Mouse (Mus musculus): ENCODE results near the gene Rnd2. TPM values are rescaled to one million over a fixed set of nuclear protein-coding genes. Genes with fewer than 3 reads are reported as not detected.

Gene Rnd2
- total RNA-seq, 2 experiments from 2014 or later: 9.8 to 14.9 TPM

- DNase-seq (ENCODE audit: low spot score in 2 of 2): no peak
Measured at GRCm38 (mm10) chr11:101519364-101519763, 54.6 kb downstream of the Rnd2 start.

Small RNA genes within 50 kb of the gene (microRNA-seq; reads per million reads assigned to microRNA genes)
- 0 to 2.8 reads per million in 2 experiments for gene Mir6929 (ENCODE audit: borderline number of aligned reads in 2 of 2)

Other genes starting within 250 kb of the Rnd2 start
- gene Ezh1, start 238.5 kb upstream of the Rnd2 start, total RNA-seq (2021): 10 to 100 TPM; 29.5 to 35.6 TPM
- 10 to 100 TPM; 38.3 to 41.4 TPM for gene Ramp2, start 219.0 kb upstream of the Rnd2 start, total RNA-seq (2021)
- 100 to 1,000 TPM in 1 of 2 experiments, 10 to 100 TPM in 1; 89.3 to 113 TPM for gene Vps25, start 211.3 kb upstream of the Rnd2 start, total RNA-seq (2021)
- 1 to 10 TPM; 4.1 to 4.6 TPM for gene Wnk4, start 204.4 kb upstream of the Rnd2 start, total RNA-seq (2021)
- under 1 TPM; 0.33 to 0.99 TPM for gene Cntd1, start 186.0 kb upstream of the Rnd2 start, total RNA-seq (2021)
- gene Coa3, start 185.9 kb upstream of the Rnd2 start, total RNA-seq (2021): 10 to 100 TPM; 79.9 to 86.3 TPM
- gene Becn1, start 162.7 kb upstream of the Rnd2 start, total RNA-seq (2021): 100 to 1,000 TPM; 151 to 161 TPM
- 100 to 1,000 TPM; 139 to 164 TPM for gene Psme3, start 148.8 kb upstream of the Rnd2 start, total RNA-seq (2021)
- gene Aoc2, start 139.9 kb upstream of the Rnd2 start, total RNA-seq (2021): 1 to 10 TPM; 6.0 to 7.0 TPM
- gene Aoc3, start 134.4 kb upstream of the Rnd2 start, total RNA-seq (2021): 100 to 1,000 TPM in 1 of 2 experiments, 10 to 100 TPM in 1; 40.0 to 124 TPM
- 10 to 100 TPM; 13.0 to 27.5 TPM for gene G6pc, start 97.4 kb upstream of the Rnd2 start, total RNA-seq (2021)
- 10 to 100 TPM; 29.1 to 38.1 TPM for gene Aarsd1, start 47.4 kb upstream of the Rnd2 start, total RNA-seq (2021)
- 1 to 10 TPM; 2.7 to 4.7 TPM for gene Gm27029, start 40.2 kb upstream of the Rnd2 start, total RNA-seq (2021)
- gene Rundc1, start 39.9 kb upstream of the Rnd2 start, total RNA-seq (2021): 10 to 100 TPM; 28.2 TPM
- 1 to 10 TPM; 6.1 TPM for gene Ptges3l, start 39.7 kb upstream of the Rnd2 start, total RNA-seq (2021)
- gene Rpl27, start 22.7 kb upstream of the Rnd2 start, total RNA-seq (2021): 10 to 100 TPM; 68.8 to 83.9 TPM
- gene Ifi35, start 16.6 kb upstream of the Rnd2 start, total RNA-seq (2021): 10 to 100 TPM; 30.0 to 38.8 TPM
- 100 to 1,000 TPM; 126 TPM for gene Vat1, start 1.2 kb downstream of the Rnd2 start, total RNA-seq (2021)
- under 1 TPM; 0.80 to 0.96 TPM for gene Brca1, start 87.0 kb downstream of the Rnd2 start, total RNA-seq (2021)
- 100 to 1,000 TPM; 128 to 165 TPM for gene Nbr1, start 87.2 kb downstream of the Rnd2 start, total RNA-seq (2021)
- 10 to 100 TPM; 13.9 to 26.8 TPM for gene Tmem106a, start 117.2 kb downstream of the Rnd2 start, total RNA-seq (2021)
- not detected for gene Gm11634, start 134.3 kb downstream of the Rnd2 start, total RNA-seq (2021)
- 10 to 100 TPM; 29.3 to 31.3 TPM for gene Rdm1, start 162.2 kb downstream of the Rnd2 start, total RNA-seq (2021)
- gene Arl4d, start 200.5 kb downstream of the Rnd2 start, total RNA-seq (2021): 10 to 100 TPM; 11.6 to 14.3 TPM